Mouse (Mus musculus) heart, embryonic 15.5 days (tissue): Measurements from ENCODE around the gene Wfdc1. TPM values are rescaled to one million over a fixed set of nuclear protein-coding genes. Genes with fewer than 3 reads are reported as not detected.

Experiments
- ATAC-seq: fragments of 200-750 bp; cut with Nextera tagmentation; replicated peaks from 2 replicates; pipeline ENCODE4 v1.8.0; 2017; ENCODE audit warnings: low read depth, moderate TSS enrichment; ENCODE audit not compliant: insufficient number of reproducible peaks, insufficient read depth, low FRiP score
- H3K27ac ChIP-seq: fragments of 300-500 bp; sonication (generic); 2 replicates; pipeline ENCODE4 v1.5.1; 2015; ENCODE audit warnings: mild to moderate bottlenecking, inconsistent platforms
- H3K27me3 ChIP-seq: fragments of 300-500 bp; sonication (generic); 2 replicates; pipeline ENCODE4 v1.6.1; 2015; ENCODE audit warnings: inconsistent platforms
- H3K36me3 ChIP-seq: fragments of 300-500 bp; sonication (generic); 2 replicates; pipeline ENCODE4 v1.6.1; 2015; ENCODE audit warnings: mild to moderate bottlenecking, inconsistent platforms
- H3K4me1 ChIP-seq: fragments of 300-500 bp; sonication (generic); replicated peaks from 2 replicates; pipeline ENCODE4 v1.6.1; 2015; ENCODE audit warnings: inconsistent platforms
- H3K4me2 ChIP-seq: fragments of 300-500 bp; sonication (generic); 2 replicates; pipeline ENCODE4 v1.6.1; 2015; ENCODE audit warnings: inconsistent platforms, mild to moderate bottlenecking, moderate library complexity
- H3K4me3 ChIP-seq: fragments of 300-500 bp; sonication (generic); 2 replicates; pipeline ENCODE4 v1.5.1; 2015; ENCODE audit warnings: mild to moderate bottlenecking, inconsistent platforms
- H3K9ac ChIP-seq: fragments of 300-500 bp; sonication (generic); 2 replicates; pipeline ENCODE4 v1.6.1; 2015; ENCODE audit warnings: mild to moderate bottlenecking, inconsistent platforms
- H3K9me3 ChIP-seq: fragments of 300-500 bp; sonication (generic); replicated peaks from 2 replicates; pipeline ENCODE4 v1.6.1; 2016; ENCODE audit warnings: inconsistent platforms
- WGBS: fragments of 180-500 bp; shearing (Covaris S2); methylation state at CpG from one replicate; pipeline ENCODE4 v1.1.7; 2015; ENCODE audit warnings: mixed read lengths; 5-methylcytosine and 5-hydroxymethylcytosine counted together
- polyA plus RNA-seq: library from polyadenylated mRNA; unstranded; fragments of >200 nt; fragmentation: Nextera tagmentation; extraction: Ambion mirVana; gene quantifications from 2 replicates; pipeline ENCODE4 v1.2.1, GENCODE M21; 2015

Wfdc1 gene
- polyA plus RNA-seq, 1 experiment from 2014 or later: 5.9 TPM

DNA sequence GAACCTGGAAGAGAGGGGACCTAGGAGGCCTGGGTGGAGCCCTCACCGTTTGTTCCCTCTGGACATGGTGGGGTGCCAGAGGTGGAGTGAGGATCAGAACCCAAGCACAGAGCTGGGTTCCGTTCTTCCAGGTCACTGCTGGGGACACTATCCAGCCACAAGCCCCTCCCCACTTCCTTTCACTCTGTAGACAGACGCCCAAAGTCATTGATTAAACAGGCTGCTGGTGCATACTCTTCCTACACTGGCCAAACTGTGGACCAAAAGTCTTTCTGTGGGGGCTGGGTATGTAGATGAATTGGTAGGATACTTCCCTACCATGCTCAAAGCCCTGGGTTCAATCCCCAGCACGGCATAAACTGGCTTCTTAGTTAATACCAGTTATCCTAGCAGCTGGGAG, 25.8 kb downstream of the Wfdc1 start:
- H3K9me3 ChIP-seq: no peaks in the 10 kb centered on the region
- no peak overlapping the region for H3K4me3 ChIP-seq
- no peak for ATAC-seq
- no peak overlapping the region for H3K27ac ChIP-seq
- no peak overlapping the region for H3K9ac ChIP-seq
- peaks cover 10% of the 10 kb centered on the region; the same call in 1 of the 2 replicates for H3K27me3 ChIP-seq
- H3K36me3 ChIP-seq: no peaks in the 10 kb centered on the region
- no peak overlapping the region for H3K4me2 ChIP-seq
- WGBS: 77% methylated on average over 4 of the region's 4 CpGs
- no peaks in the 10 kb centered on the region for H3K4me1 ChIP-seq

DNA sequence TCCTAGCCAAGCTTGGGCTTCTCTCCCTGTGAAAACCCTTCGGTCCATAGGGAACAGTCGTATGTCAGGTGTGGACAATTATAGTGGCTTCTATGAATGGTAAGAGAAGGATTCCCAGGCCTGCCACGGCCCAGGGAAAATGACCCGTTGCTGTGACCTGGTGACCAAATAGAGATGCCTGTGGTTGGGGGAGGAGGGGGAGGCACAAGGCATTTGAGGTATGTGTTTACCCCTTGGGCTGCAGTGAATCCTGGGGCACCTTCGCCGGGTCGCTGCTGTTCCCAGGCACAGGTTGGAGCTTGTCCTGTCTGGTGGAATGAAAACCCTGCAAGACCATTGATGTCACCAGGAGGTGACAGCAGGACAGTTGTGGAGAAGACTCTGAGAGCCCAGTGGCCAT, 28.5 kb downstream of the Wfdc1 start:
- peaks cover 34% of the 10 kb centered on the region for H3K27me3 ChIP-seq
- H3K27ac ChIP-seq: no peak overlapping the region
- no peaks in the 10 kb centered on the region for H3K9me3 ChIP-seq
- H3K36me3 ChIP-seq: no peaks in the 10 kb centered on the region
- H3K4me3 ChIP-seq: no peak overlapping the region
- no peak for ATAC-seq
- 64% methylated on average over 7 of the region's 7 CpGs for WGBS
- H3K4me1 ChIP-seq: peaks cover 10% of the 10 kb centered on the region
- no peak overlapping the region for H3K4me2 ChIP-seq
- no peak overlapping the region for H3K9ac ChIP-seq

DNA sequence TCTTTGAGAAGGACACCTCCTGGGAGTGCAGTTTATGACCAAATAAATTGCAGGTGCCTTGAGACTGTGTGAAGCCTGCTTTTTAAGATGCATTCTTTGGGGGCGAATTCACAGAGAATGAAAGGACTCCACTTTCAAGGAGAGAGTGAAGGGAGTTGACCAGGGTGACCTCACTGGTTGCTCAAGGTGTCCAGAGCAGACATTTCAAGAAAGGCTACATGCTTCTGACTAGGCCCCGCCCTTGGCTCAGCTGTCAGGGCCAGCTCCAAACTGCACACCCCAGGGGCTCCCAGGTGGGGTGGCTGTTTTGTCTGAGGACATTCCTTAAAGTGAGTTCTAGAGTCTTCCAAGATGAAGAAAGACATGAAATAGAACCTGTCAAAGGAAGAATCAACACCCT, 31.0 kb downstream of the Wfdc1 start:
- H3K27me3 ChIP-seq: peaks cover 58% of the 10 kb centered on the region
- H3K4me3 ChIP-seq: no peak overlapping the region
- no peaks in the 10 kb centered on the region for H3K36me3 ChIP-seq
- H3K4me1 ChIP-seq: peaks cover 13% of the 10 kb centered on the region
- no peak overlapping the region for H3K9ac ChIP-seq
- no peak overlapping the region for H3K4me2 ChIP-seq
- no peak for ATAC-seq
- no peaks in the 10 kb centered on the region for H3K9me3 ChIP-seq
- 92% methylated on average over 2 of the region's 2 CpGs for WGBS
- H3K27ac ChIP-seq: no peak overlapping the region

DNA sequence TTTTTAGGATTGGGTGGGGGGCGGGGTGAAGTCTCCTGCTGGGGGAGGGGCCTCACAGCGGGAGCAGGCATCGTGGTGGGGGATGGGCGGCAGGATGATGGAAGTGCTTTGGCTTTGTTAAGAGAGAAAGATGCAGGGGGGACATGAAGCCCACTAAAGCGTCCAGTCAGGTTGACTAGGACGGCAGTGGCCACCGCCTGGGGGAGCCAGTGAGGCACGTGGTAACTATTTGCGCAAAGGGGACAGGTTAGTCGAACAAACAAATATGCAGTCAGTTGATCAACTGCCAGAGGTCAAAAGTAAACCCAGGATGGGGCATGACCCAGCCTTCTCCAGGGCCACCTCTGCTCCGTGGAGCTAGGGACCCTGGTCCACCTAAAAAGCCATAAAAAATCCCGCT, 32.8 kb downstream of the Wfdc1 start:
- Histone ChIP-seq H3K4me3 (peak overlapping the region; percentile 14), H3K4me1 (peaks cover 19% of the 10 kb centered on the region)
- ATAC-seq: no peak

DNA sequence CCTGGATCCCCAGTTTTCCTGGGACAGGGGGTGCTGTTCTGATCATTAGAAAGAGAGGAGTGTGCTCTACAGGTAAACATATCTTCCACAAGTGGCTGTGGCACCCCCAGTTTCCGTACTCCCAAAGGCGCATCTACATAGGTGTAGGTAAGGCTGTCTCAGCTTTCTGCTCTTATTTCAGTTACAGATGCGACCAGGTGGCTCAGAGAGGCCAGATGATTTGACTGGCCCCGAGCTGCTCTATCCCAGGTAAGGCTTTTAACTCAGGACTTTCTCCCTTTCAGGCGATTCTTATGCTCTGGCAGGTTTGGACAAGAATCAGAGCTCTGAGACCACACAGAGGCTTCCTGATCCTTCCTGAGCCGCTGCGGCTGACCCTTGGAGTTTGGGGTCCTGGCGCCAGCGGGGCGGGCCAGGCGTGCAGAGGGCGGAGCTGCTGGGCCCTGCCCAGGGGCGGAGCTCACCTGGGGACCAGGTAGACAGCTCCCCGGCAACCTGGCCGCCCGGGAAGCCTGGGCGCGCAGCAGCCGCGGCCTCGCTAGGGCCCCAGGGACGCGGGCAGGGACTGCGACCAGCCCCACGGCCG, 33.5 kb downstream of the Wfdc1 start, which contains the start of gene Atp2c2:
Atp2c2 (plus strand) TSS at position 461 of the 586 bp plus-strand sequence.
- Histone ChIP-seq H3K9ac (no peak within 1 kb of the TSS), H3K4me3 (peak within 1 kb of the TSS; percentile 14)

More for the DNA sequence above, 32.8 kb downstream of the Wfdc1 start:
- Histone ChIP-seq H3K9ac (no peak overlapping the region), H3K36me3 (no peaks in the 10 kb centered on the region), H3K9me3 (no peaks in the 10 kb centered on the region), H3K27ac (no peak overlapping the region), H3K4me2 (peak overlapping the region; percentile 20), H3K27me3 (peaks cover 65% of the 10 kb centered on the region)
- WGBS: 4% methylated on average over 12 of the region's 12 CpGs

DNA sequence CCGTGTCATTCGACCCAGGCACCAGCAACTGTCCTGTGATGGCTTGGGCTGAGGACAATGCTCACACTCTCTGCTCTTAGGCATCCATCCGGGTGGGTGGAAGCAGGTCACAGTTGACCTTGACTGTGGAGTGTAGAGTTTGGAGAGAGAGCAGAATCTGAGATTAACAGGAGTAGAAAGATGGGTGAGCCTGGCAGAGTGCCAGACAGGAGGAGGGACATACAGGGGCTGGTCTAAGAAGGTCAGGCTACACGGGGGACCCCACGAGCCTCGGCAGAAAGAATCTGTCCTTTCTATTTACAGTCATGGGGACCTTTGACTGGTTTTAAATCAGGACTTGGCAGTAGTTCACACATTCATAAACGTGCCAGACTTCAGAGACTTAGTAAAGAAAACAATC, 36.8 kb downstream of the Wfdc1 start:
- no peak overlapping the region for H3K27ac ChIP-seq
- ATAC-seq: no peak
- no peak overlapping the region for H3K4me3 ChIP-seq
- peaks cover 18% of the 10 kb centered on the region for H3K4me1 ChIP-seq
- H3K4me2 ChIP-seq: no peak overlapping the region
- 33% methylated on average over 7 of the region's 7 CpGs for WGBS
- H3K9me3 ChIP-seq: no peaks in the 10 kb centered on the region
- H3K9ac ChIP-seq: no peak overlapping the region
- H3K36me3 ChIP-seq: no peaks in the 10 kb centered on the region
- H3K27me3 ChIP-seq: peaks cover 49% of the 10 kb centered on the region

More for the DNA sequence above, 33.5 kb downstream of the Wfdc1 start, which contains the start of gene Atp2c2:
- WGBS: 11% methylated on average over 26 of the region's 26 CpGs
- no peak within 1 kb of the TSS for H3K27ac ChIP-seq
- ATAC-seq: no peak
- peaks cover 19% of the 10 kb centered on the region for H3K4me1 ChIP-seq
- H3K27me3 ChIP-seq: peaks cover 64% of the 10 kb centered on the region
- H3K9me3 ChIP-seq: no peaks in the 10 kb centered on the region
- peak within 1 kb of the TSS; percentile 20 for H3K4me2 ChIP-seq
- H3K36me3 ChIP-seq: no peaks in the 10 kb centered on the region

DNA sequence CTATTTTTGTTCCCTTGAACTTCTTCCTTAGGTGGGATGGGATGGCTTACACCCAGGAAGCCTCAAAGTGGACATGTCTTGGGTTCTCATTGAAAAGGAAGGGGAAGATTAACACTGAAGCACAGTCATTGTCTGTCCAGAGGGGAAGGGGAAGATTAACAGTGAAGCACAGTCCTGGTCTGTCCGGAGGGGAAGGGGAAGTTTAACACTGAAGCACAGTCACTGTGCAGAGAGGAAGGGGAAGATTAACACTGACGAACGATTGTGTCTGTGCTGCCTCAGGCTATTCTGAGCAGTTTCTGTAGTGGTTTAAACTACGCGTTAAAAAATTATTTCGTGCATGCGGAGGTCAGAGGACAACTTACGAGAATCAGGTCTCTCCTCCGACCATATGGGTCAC, 41.0 kb downstream of the Wfdc1 start:
- Histone ChIP-seq H3K9ac (no peak overlapping the region), H3K27me3 (peaks cover 7% of the 10 kb centered on the region), H3K4me1 (peaks cover 6% of the 10 kb centered on the region), H3K27ac (no peak overlapping the region), H3K9me3 (no peaks in the 10 kb centered on the region), H3K36me3 (no peaks in the 10 kb centered on the region), H3K4me3 (no peak overlapping the region), H3K4me2 (no peak overlapping the region)
- no peak for ATAC-seq
- 80% methylated on average over 9 of the region's 9 CpGs for WGBS

DNA sequence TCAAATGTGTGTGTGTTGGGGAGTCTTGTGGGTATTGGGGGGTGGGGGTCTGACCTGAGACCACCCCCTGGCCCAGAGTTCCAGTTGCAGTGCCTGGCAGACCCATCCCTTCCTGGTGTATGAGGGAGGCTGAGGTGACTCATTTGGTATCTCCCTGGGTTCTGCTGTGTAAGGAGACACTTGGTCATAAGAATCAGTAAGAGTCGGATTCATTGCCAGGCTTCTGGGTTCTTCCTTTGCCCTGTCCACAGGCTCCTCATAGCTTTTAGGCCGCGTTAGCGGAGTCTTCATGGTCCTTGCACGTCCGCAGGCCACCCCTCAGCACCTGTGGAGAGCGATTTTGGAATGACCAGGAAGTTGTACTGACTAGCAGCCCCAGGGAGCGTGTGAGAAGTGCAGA, 42.3 kb downstream of the Wfdc1 start:
- Histone ChIP-seq H3K27me3 (no peaks in the 10 kb centered on the region; the same call in 1 of the 2 replicates), H3K27ac (no peak overlapping the region), H3K9ac (no peak overlapping the region), H3K4me3 (no peak overlapping the region), H3K9me3 (no peaks in the 10 kb centered on the region), H3K4me2 (no peak overlapping the region), H3K36me3 (no peaks in the 10 kb centered on the region), H3K4me1 (no peaks in the 10 kb centered on the region; the same call in 1 of the 2 replicates)
- ATAC-seq: no peak
- 86% methylated on average over 8 of the region's 8 CpGs for whole genome bisulfite sequencing

DNA sequence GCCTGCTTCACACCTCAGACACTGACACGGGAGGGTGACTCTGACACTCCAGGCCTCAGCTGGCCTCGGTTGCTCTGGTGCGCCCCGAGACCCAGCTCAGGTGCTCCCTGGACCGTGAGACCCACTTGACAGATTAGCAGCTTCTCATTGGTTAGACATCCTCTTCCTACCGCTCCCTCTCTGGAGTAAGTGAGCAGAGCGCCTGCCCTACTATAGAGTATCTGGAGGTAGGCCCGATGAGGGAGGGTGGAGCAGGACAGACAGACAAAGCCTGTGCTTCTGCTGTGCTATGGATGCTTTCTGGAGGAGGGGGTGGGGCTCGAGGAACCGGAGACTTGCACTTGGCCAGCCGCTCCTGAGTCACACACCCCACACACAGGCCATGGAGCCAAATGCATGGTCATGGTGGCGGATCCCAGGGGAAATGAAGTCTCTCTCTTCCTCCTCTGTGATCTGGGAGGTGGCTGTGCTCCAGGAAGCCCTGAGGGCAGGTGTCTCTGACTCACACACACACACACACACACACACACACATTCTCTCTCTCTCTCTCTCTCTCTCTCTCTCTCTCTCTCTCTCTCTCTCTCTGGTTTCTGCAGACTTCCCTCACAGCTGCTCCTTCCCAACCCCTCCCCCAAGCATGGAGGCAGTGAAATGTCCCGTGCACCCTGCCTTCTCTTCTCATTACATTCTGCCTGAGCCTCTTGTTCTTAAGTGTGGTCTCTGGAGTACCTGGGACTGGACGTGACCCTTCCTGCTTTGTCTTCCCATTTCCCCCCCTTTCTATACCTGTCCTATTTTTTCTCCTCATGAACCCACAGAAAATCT, 42.9 kb downstream of the Wfdc1 start:
- Histone ChIP-seq H3K4me2 (no peak overlapping the region), H3K9ac (no peak overlapping the region), H3K27ac (no peak overlapping the region), H3K4me1 (no peaks in the 10 kb centered on the region; the same call in 1 of the 2 replicates), H3K27me3 (no peaks in the 10 kb centered on the region; the same call in 1 of the 2 replicates), H3K9me3 (no peaks in the 10 kb centered on the region), H3K4me3 (no peak overlapping the region), H3K36me3 (no peaks in the 10 kb centered on the region)
- ATAC-seq: peak; percentile 12; the same call in 1 of the 2 replicates
- 61% methylated on average over 14 of the region's 14 CpGs for WGBS

DNA sequence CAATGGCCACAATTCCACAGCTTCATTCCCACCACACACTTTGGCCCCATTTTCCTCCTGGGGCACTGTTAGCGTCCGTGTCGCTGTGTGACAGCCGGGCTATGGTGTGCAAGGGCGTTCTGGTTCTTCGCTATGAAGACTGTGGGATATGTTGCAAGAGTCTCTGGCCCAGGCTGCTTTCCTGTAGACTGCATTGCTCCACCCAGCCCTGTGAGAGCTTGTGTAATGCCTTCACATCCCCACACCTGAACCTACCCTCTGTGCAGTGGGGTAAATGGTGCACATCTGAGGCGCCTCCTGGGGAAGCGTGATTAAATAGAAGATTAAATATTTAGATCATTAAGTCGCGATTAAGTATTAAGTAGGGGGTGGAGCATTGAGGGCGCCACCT, 43.5 kb downstream of the Wfdc1 start:
- 79% methylated on average over 11 of the region's 11 CpGs for WGBS
- Histone ChIP-seq H3K4me3 (no peak overlapping the region), H3K27me3 (no peaks in the 10 kb centered on the region; the same call in 1 of the 2 replicates), H3K36me3 (no peaks in the 10 kb centered on the region), H3K9me3 (no peaks in the 10 kb centered on the region), H3K4me1 (no peaks in the 10 kb centered on the region; the same call in 1 of the 2 replicates), H3K9ac (no peak overlapping the region), H3K27ac (no peak overlapping the region), H3K4me2 (no peak overlapping the region)
- no peak for ATAC-seq

DNA sequence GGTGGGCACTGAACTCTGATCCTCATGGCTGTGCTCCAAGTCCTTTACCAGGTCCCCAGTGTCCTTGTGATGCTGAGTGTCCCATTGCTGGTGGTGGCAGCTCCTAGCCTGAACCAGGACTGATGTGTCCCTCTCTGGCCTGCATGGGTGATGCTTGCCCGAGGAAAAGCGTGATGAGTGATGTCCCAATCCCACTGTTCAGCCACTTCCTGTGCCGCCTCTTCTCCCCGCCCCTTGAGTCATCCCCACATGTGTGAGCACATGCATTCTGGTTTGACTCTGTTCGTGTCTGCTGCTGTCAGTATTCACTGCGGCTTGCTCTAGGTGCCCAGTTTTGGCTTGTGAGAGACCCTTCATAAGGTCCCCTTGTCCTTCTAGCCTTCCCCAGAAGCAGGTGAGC, 46.1 kb downstream of the Wfdc1 start:
- Histone ChIP-seq H3K27ac (no peak overlapping the region), H3K9ac (no peak overlapping the region), H3K9me3 (no peaks in the 10 kb centered on the region), H3K4me2 (no peak overlapping the region), H3K27me3 (no peaks in the 10 kb centered on the region; the same call in 1 of the 2 replicates), H3K36me3 (no peaks in the 10 kb centered on the region), H3K4me3 (no peak overlapping the region), H3K4me1 (peaks cover 6% of the 10 kb centered on the region)
- WGBS: 52% methylated on average over 6 of the region's 6 CpGs
- no peak for ATAC-seq
